Mouse (Mus musculus): ENCODE results near the gene Glt1d1.

DNA sequence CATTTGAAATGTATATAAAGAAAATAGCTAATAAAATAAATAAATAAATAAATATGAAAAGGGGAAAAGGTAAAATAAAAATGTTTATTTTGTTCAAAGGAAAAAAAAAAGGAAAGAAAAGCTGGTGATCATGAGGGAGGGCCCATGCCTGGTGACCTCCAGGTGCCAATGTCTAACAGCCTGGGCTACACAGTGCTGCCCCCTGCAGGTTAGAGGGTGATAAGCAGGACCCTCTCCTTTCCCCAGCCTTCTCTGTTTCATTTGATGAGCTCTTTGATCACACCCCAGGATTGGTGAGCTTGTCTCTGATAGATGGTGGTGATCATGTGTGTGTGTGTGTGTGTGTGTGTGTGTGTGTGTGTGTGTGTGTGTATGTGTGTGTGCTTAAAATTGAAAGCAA, 17.0 kb downstream of the Glt1d1 start:
- TF ChIP-seq GATA1 (IDR thresholded peaks at IDR 0.05; ENCODE audit: borderline replicate concordance, low read length) = no peak
- no peak for TF ChIP-seq FLI1 (IDR thresholded peaks at IDR 0.05; ENCODE audit: low read length)

All from megakaryocyte, embryonic 14.5 days (primary cell).